ENCODE assay signal across 9 mouse cellular contexts in the genomic region with DNA sequence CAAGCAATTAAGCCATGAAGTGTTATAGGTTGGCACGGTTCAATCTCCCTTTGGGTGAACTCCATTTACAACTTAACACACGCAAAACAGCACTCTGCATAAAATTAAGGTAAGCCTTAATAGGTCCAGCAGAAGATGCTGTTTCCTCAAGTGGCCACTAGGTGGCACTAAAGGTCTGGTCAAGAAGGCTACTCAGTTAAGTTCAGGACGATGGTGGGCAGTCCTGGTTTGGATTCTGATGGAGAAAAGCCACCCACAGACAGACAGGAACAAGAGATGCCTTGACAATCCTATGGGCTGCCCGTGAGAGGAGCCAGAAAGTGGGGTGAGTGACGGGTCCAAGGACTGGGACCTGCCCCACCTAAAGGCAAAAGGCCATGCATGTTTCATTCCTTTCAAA. TPM values are rescaled to one million over a fixed set of nuclear protein-coding genes. Genes with fewer than 3 reads are reported as not detected.
DNase-seq lines count a peak whose midpoint lies in the region; ATAC-seq and TF ChIP-seq lines count a peak whose summit lies in the region.
"Had no signal": no experiment of that assay in that cellular context is flagged by ENCODE, and none has a peak within 500 bp of the region (broad histone marks: within the 10 kb centered on the region; RNA-seq: fewer than 3 reads in every experiment).

No protein-coding gene starts in this region.

- 6% methylated on average over 5 of the region's 5 CpGs for WGBS in embryonic facial prominence, embryonic 12.5 days
- 4% methylated on average over 5 of the region's 5 CpGs for WGBS in heart, embryonic 11.5 days (ENCODE audit: insufficient replicate concordance)
- WGBS in kidney, embryonic 14.5 days = 3% methylated on average over 5 of the region's 5 CpGs
- 2% methylated on average over 5 of the region's 5 CpGs for WGBS in neural tube, embryonic 15.5 days

- no peaks in the 10 kb centered on the region for H3K4me1 ChIP-seq in embryonic facial prominence, embryonic 12.5 days
- no peaks in the 10 kb centered on the region for H3K4me1 ChIP-seq in heart, embryonic 11.5 days (ENCODE audit: control insufficient read depth, insufficient read depth, low read length)
- H3K4me1 ChIP-seq in kidney, embryonic 14.5 days (ENCODE audit: control insufficient read depth, insufficient read depth, low read length) = no peaks in the 10 kb centered on the region
- no peaks in the 10 kb centered on the region for H3K4me1 ChIP-seq in neural tube, embryonic 15.5 days
- no peaks in the 10 kb centered on the region for H3K4me1 ChIP-seq in testis, adult 2 months (ENCODE audit: control insufficient read depth, insufficient read depth, low read length)

- no peak for TF ChIP-seq POLR2A in testis, adult 2 months (IDR thresholded peaks at IDR 0.05; ENCODE audit: control insufficient read depth, low read depth, low read length)

- no peaks in the 10 kb centered on the region for H3K36me3 ChIP-seq in embryonic facial prominence, embryonic 12.5 days
- H3K36me3 ChIP-seq in heart, embryonic 11.5 days (ENCODE audit: control insufficient read depth, insufficient read depth, low read length) = no peaks in the 10 kb centered on the region
- H3K36me3 ChIP-seq in kidney, embryonic 14.5 days (ENCODE audit: control insufficient read depth, insufficient read depth, low read length) = no peaks in the 10 kb centered on the region
- H3K36me3 ChIP-seq in neural tube, embryonic 15.5 days = no peaks in the 10 kb centered on the region
- no peaks in the 10 kb centered on the region for H3K36me3 ChIP-seq in testis, adult 2 months (ENCODE audit: control insufficient read depth, insufficient read depth, low read length)

- TF ChIP-seq CTCF in testis, adult 2 months (IDR thresholded peaks at IDR 0.05; ENCODE audit: control insufficient read depth, insufficient read depth, insufficient replicate concordance, low read depth, low read length) = peak; percentile 44; the same call in 1 of the 2 replicates

- DNase-seq in CD4-positive helper T cell, adult 2 months (ENCODE audit: low read depth, low spot score) = peak; percentile 80
- peak; percentile 85 for DNase-seq in adrenal gland, postnatal 14 days
- DNase-seq in lung, adult 18-20 months = peak; percentile 60 to 63

- H3K4me2 ChIP-seq in embryonic facial prominence, embryonic 12.5 days (replicated peaks) = no peak overlapping the region
- H3K4me2 ChIP-seq in heart, embryonic 11.5 days = no peak overlapping the region
- no peak overlapping the region for H3K4me2 ChIP-seq in kidney, embryonic 14.5 days (replicated peaks; ENCODE audit: low read depth, low read length)
- no peak overlapping the region for H3K4me2 ChIP-seq in neural tube, embryonic 15.5 days

- no peak overlapping the region for H3K4me3 ChIP-seq in embryonic facial prominence, embryonic 12.5 days
- H3K4me3 ChIP-seq in heart, embryonic 11.5 days (ENCODE audit: low read depth, low read length) = no peak overlapping the region
- H3K4me3 ChIP-seq in kidney, embryonic 14.5 days (ENCODE audit: low read length) = no peak overlapping the region
- no peak overlapping the region for H3K4me3 ChIP-seq in neural tube, embryonic 15.5 days (replicated peaks)
- H3K4me3 ChIP-seq in testis, adult 2 months (ENCODE audit: control insufficient read depth, low read depth, low read length) = no peak overlapping the region
- H3K4me3 ChIP-seq: erythroblast, embryonic 14.5 days had no signal

- no peak overlapping the region for H3K27ac ChIP-seq in embryonic facial prominence, embryonic 12.5 days
- H3K27ac ChIP-seq in heart, embryonic 11.5 days (ENCODE audit: low read depth, low read length) = no peak overlapping the region
- no peak overlapping the region for H3K27ac ChIP-seq in kidney, embryonic 14.5 days (ENCODE audit: low read depth, low read length)
- H3K27ac ChIP-seq in neural tube, embryonic 15.5 days (replicated peaks) = no peak overlapping the region
- H3K27ac ChIP-seq in testis, adult 2 months (ENCODE audit: control insufficient read depth, insufficient read depth, low read depth, low read length) = no peak overlapping the region

- 0 out of 2 replicates have a peak, but pooled peaks have one; percentile 41 for ATAC-seq in embryonic facial prominence, embryonic 12.5 days (ENCODE audit: insufficient number of reproducible peaks, insufficient read depth, low FRiP score, low TSS enrichment)
- 0 out of 2 replicates have a peak, but pooled peaks have one; percentile 7 for ATAC-seq in heart, embryonic 11.5 days (replicated peaks; ENCODE audit: insufficient number of reproducible peaks, low FRiP score, low TSS enrichment)
- peak; percentile 77 for ATAC-seq in kidney, embryonic 14.5 days (ENCODE audit: low FRiP score, low TSS enrichment)
- peak; percentile 87 for ATAC-seq in neural tube, embryonic 15.5 days (ENCODE audit: low FRiP score)

- H3K9ac ChIP-seq in embryonic facial prominence, embryonic 12.5 days = no peak overlapping the region
- no peak overlapping the region for H3K9ac ChIP-seq in heart, embryonic 11.5 days (ENCODE audit: low read depth, low read length)
- no peak overlapping the region for H3K9ac ChIP-seq in kidney, embryonic 14.5 days (ENCODE audit: low read depth, low read length)
- H3K9ac ChIP-seq in neural tube, embryonic 15.5 days (replicated peaks) = no peak overlapping the region

- H3K27me3 ChIP-seq in embryonic facial prominence, embryonic 12.5 days = no peaks in the 10 kb centered on the region
- no peaks in the 10 kb centered on the region for H3K27me3 ChIP-seq in heart, embryonic 11.5 days (ENCODE audit: control insufficient read depth, insufficient read depth, low read length)
- H3K27me3 ChIP-seq in kidney, embryonic 14.5 days (ENCODE audit: control insufficient read depth, insufficient read depth, low read length) = no peaks in the 10 kb centered on the region
- H3K27me3 ChIP-seq in neural tube, embryonic 15.5 days (replicated peaks) = no peaks in the 10 kb centered on the region
- no peaks in the 10 kb centered on the region for H3K27me3 ChIP-seq in testis, adult 2 months (ENCODE audit: control insufficient read depth, insufficient read depth, low read length)

- H3K9me3 ChIP-seq in embryonic facial prominence, embryonic 12.5 days = no peaks in the 10 kb centered on the region
- no peaks in the 10 kb centered on the region for H3K9me3 ChIP-seq in heart, embryonic 11.5 days (replicated peaks; ENCODE audit: control insufficient read depth, low read length)
- H3K9me3 ChIP-seq in kidney, embryonic 14.5 days (ENCODE audit: control insufficient read depth, low read length) = no peaks in the 10 kb centered on the region
- no peaks in the 10 kb centered on the region for H3K9me3 ChIP-seq in neural tube, embryonic 15.5 days (replicated peaks)

RNA-seq across cellular contexts. Expression of a gene that starts 13.6 kb away (rescaled TPM):
- 7.2 and 8.4 TPM in 2 replicates for total RNA-seq in adrenal gland, postnatal 14 days (2021)
- polyA plus RNA-seq in embryonic facial prominence, embryonic 12.5 days (2016; fragmentation: Nextera tagmentation; extraction: Ambion mirVana) = 0.19 and 0.41 TPM in 2 replicates
- 0.34 TPM in 1 of 2 replicates, not detected in the other for polyA plus RNA-seq in heart, embryonic 11.5 days (2014; fragmentation: Nextera tagmentation; extraction: Ambion mirVana)
- 0.41 and 0.66 TPM in 2 replicates for polyA plus RNA-seq in kidney, embryonic 14.5 days (2014; fragmentation: Nextera tagmentation; extraction: Ambion mirVana)
- 0.09 TPM in 1 of 2 replicates, not detected in the other for polyA plus RNA-seq in neural tube, embryonic 15.5 days (2015; fragmentation: Nextera tagmentation; extraction: Ambion mirVana)
- 15.7 and 16.2 TPM in 2 replicates for polyA plus RNA-seq in testis, adult 2 months (2012; rRNA removed)
- polyA plus RNA-seq: erythroblast, embryonic 14.5 days had no signal

RNA-seq across cellular contexts. Expression of a gene that starts 15.3 kb away (rescaled TPM):
- not detected in 2 replicates for total RNA-seq in adrenal gland, postnatal 14 days (2021)
- polyA plus RNA-seq in embryonic facial prominence, embryonic 12.5 days (2016; fragmentation: Nextera tagmentation; extraction: Ambion mirVana) = 0.17 and 0.42 TPM in 2 replicates
- polyA plus RNA-seq in heart, embryonic 11.5 days (2014; fragmentation: Nextera tagmentation; extraction: Ambion mirVana) = 0.16 and 0.49 TPM in 2 replicates
- 1.2 and 1.5 TPM in 2 replicates for polyA plus RNA-seq in kidney, embryonic 14.5 days (2014; fragmentation: Nextera tagmentation; extraction: Ambion mirVana)
- 0.18 and 2.5 TPM in 2 replicates for polyA plus RNA-seq in neural tube, embryonic 15.5 days (2015; fragmentation: Nextera tagmentation; extraction: Ambion mirVana)
- 1.7 and 1.8 TPM in 2 replicates for polyA plus RNA-seq in testis, adult 2 months (2012; rRNA removed)
- polyA plus RNA-seq: erythroblast, embryonic 14.5 days had no signal

RNA-seq across cellular contexts. Expression of a gene that starts 18.2 kb away (rescaled TPM):
- 144 and 165 TPM in 2 replicates for total RNA-seq in adrenal gland, postnatal 14 days (2021)
- 137 TPM in 2 replicates for polyA plus RNA-seq in embryonic facial prominence, embryonic 12.5 days (2016; fragmentation: Nextera tagmentation; extraction: Ambion mirVana)
- 168 and 194 TPM in 2 replicates for polyA plus RNA-seq in heart, embryonic 11.5 days (2014; fragmentation: Nextera tagmentation; extraction: Ambion mirVana)
- 91.2 and 118 TPM in 2 replicates for polyA plus RNA-seq in kidney, embryonic 14.5 days (2014; fragmentation: Nextera tagmentation; extraction: Ambion mirVana)
- 112 and 133 TPM in 2 replicates for polyA plus RNA-seq in neural tube, embryonic 15.5 days (2015; fragmentation: Nextera tagmentation; extraction: Ambion mirVana)
- 16.3 and 18.3 TPM in 2 replicates for polyA plus RNA-seq in testis, adult 2 months (2012; rRNA removed)

RNA-seq across cellular contexts. Expression of a gene that starts 41.0 kb away (rescaled TPM):
- 9.8 and 19.8 TPM in 2 replicates for total RNA-seq in adrenal gland, postnatal 14 days (2021)
- 2.5 and 2.6 TPM in 2 replicates for polyA plus RNA-seq in embryonic facial prominence, embryonic 12.5 days (2016; fragmentation: Nextera tagmentation; extraction: Ambion mirVana)
- 1.1 and 1.5 TPM in 2 replicates for polyA plus RNA-seq in heart, embryonic 11.5 days (2014; fragmentation: Nextera tagmentation; extraction: Ambion mirVana)
- 3.8 and 4.8 TPM in 2 replicates for polyA plus RNA-seq in kidney, embryonic 14.5 days (2014; fragmentation: Nextera tagmentation; extraction: Ambion mirVana)
- polyA plus RNA-seq in neural tube, embryonic 15.5 days (2015; fragmentation: Nextera tagmentation; extraction: Ambion mirVana) = 0.81 and 3.0 TPM in 2 replicates
- polyA plus RNA-seq in testis, adult 2 months (2012; rRNA removed) = 2.2 and 3.1 TPM in 2 replicates

RNA-seq across cellular contexts. Expression of a gene that starts 49.8 kb away (rescaled TPM):
- 15.4 and 17.5 TPM in 2 replicates for total RNA-seq in adrenal gland, postnatal 14 days (2021)
- 32.9 and 35.1 TPM in 2 replicates for polyA plus RNA-seq in embryonic facial prominence, embryonic 12.5 days (2016; fragmentation: Nextera tagmentation; extraction: Ambion mirVana)
- 17.1 and 17.2 TPM in 2 replicates for polyA plus RNA-seq in heart, embryonic 11.5 days (2014; fragmentation: Nextera tagmentation; extraction: Ambion mirVana)
- 26.4 and 35.8 TPM in 2 replicates for polyA plus RNA-seq in kidney, embryonic 14.5 days (2014; fragmentation: Nextera tagmentation; extraction: Ambion mirVana)
- 48.5 and 51.5 TPM in 2 replicates for polyA plus RNA-seq in neural tube, embryonic 15.5 days (2015; fragmentation: Nextera tagmentation; extraction: Ambion mirVana)
- polyA plus RNA-seq in testis, adult 2 months (2012; rRNA removed) = 61.7 and 72.6 TPM in 2 replicates

Comparison
In these comparisons a context has a peak if more than half of its experiments do, and no peak if none do; other contexts are left out.
1. ATAC-seq: peak in every context shown above with its lines; median percentile 87 in neural tube, embryonic 15.5 days; 77 in kidney, embryonic 14.5 days; 41 in embryonic facial prominence, embryonic 12.5 days; 7 in heart, embryonic 11.5 days.
2. RNA of a gene that starts 13.6 kb away (polyA plus RNA-seq): 15.7 to 16.2 TPM in testis, adult 2 months; 0.41 to 0.66 TPM in kidney, embryonic 14.5 days, 0.19 to 0.41 TPM in embryonic facial prominence, embryonic 12.5 days, 0.34 TPM in heart, embryonic 11.5 days and 0.09 TPM in neural tube, embryonic 15.5 days; every median in the first group is over 10 times any median in the second.
3. Peak in every context shown above with its lines, with median percentiles within 50 percentile points of each other: DNase-seq.